In the genomic region with DNA sequence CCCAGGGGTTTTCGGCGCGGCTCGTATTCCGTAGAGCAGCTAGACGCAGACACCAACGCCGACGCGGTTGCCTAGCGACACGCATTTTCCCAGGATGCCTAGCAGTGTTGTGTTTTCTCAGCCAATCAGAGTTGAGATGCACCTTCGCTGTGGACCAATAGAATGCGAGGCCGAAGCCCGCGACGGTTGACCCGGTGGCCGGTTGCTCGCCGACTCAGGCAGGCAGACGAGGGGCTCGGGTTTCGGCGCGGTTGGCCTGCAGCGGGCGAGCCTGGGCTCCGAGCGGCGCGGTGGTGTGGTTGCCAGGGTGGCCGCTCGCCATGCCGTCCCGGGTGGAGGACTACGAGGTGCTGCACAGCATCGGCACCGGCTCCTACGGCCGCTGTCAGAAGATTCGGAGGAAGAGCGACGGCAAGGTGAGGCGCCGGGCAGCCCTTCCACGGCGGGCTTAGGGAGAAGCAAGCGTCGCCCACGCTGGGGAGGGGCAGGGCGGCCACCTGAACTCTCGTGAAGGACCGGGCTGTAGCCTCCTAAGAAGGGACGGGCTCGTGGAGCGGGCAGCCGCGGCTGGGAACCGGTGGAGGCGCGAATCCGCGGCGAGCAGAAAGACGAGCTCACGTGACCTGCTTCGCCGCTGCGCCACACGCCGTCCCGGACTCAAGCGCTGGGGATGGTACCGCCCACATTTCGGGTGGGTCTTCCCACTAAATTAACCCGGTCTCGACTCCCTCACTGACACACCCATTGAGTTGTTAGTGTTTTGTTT, we compare ENCODE assay signal across 8 mouse cellular contexts. TPM values are rescaled to one million over a fixed set of nuclear protein-coding genes. Genes with fewer than 3 reads are reported as not detected.
DNase-seq lines count a peak whose midpoint lies in the region; ATAC-seq and TF ChIP-seq lines count a peak whose summit lies in the region.

Gene Nek2, plus strand, starts transcription at position 119 of the 766 bp plus-strand sequence.

- H3K27me3 ChIP-seq in C2C12 (ENCODE audit: control insufficient read depth, insufficient read depth, insufficient read length) = no peaks in the 10 kb centered on the region
- H3K27me3 ChIP-seq in erythroblast, embryonic 14.5 days (ENCODE audit: control insufficient read depth) = peaks cover 18% of the 10 kb centered on the region
- no peaks in the 10 kb centered on the region for H3K27me3 ChIP-seq in heart, embryonic 12.5 days (replicated peaks)
- H3K27me3 ChIP-seq in kidney, postnatal 0 days (ENCODE audit: insufficient read depth, low read length) = no peaks in the 10 kb centered on the region
- H3K27me3 ChIP-seq in liver, embryonic 11.5 days (replicated peaks; ENCODE audit: control insufficient read depth, insufficient read depth, low read length) = no peaks in the 10 kb centered on the region
- no peaks in the 10 kb centered on the region for H3K27me3 ChIP-seq in stomach, embryonic 14.5 days (ENCODE audit: control insufficient read depth, insufficient read depth, low read length)

- peak within 1 kb of the TSS; percentile 83 for H3K9ac ChIP-seq in heart, embryonic 12.5 days
- H3K9ac ChIP-seq in kidney, postnatal 0 days (ENCODE audit: low read depth, low read length) = peak within 1 kb of the TSS; percentile 74
- H3K9ac ChIP-seq in liver, embryonic 11.5 days (ENCODE audit: low read depth, low read length) = peak within 1 kb of the TSS; percentile 94
- H3K9ac ChIP-seq in stomach, embryonic 14.5 days (replicated peaks; ENCODE audit: low read depth, low read length) = peak within 1 kb of the TSS; percentile 59

- no peaks in the 10 kb centered on the region for H3K9me3 ChIP-seq in erythroblast, embryonic 14.5 days (ENCODE audit: control insufficient read depth, low read length)
- H3K9me3 ChIP-seq in heart, embryonic 12.5 days (replicated peaks) = no peaks in the 10 kb centered on the region
- H3K9me3 ChIP-seq in kidney, postnatal 0 days (replicated peaks; ENCODE audit: low read length) = no peaks in the 10 kb centered on the region
- no peaks in the 10 kb centered on the region for H3K9me3 ChIP-seq in liver, embryonic 11.5 days (ENCODE audit: control insufficient read depth, low read length)
- no peaks in the 10 kb centered on the region for H3K9me3 ChIP-seq in stomach, embryonic 14.5 days (ENCODE audit: control insufficient read depth, low read depth, low read length)

- H3K79me2 ChIP-seq in C2C12 (ENCODE audit: control insufficient read depth, insufficient read depth) = peaks cover 30% of the 10 kb centered on the region

- H3K79me3 ChIP-seq in C2C12 (ENCODE audit: low read depth) = peaks cover 7% of the 10 kb centered on the region

- ATAC-seq in heart, embryonic 12.5 days (ENCODE audit: insufficient number of reproducible peaks, low FRiP score) = peak; percentile 95
- ATAC-seq in kidney, postnatal 0 days (replicated peaks; ENCODE audit: low FRiP score, low read depth) = peak; percentile 92
- ATAC-seq in liver, embryonic 11.5 days (replicated peaks; ENCODE audit: low FRiP score) = peak; percentile 92
- peak; percentile 93 for ATAC-seq in stomach, embryonic 14.5 days (ENCODE audit: insufficient number of reproducible peaks, insufficient read depth, low FRiP score, low read depth)

- peak within 1 kb of the TSS; percentile 94 for H3K4me3 ChIP-seq in C2C12 (ENCODE audit: insufficient read depth, poor library complexity, severe bottlenecking)
- peak within 1 kb of the TSS; percentile 82 for H3K4me3 ChIP-seq in erythroblast, embryonic 14.5 days (replicated peaks)
- peak within 1 kb of the TSS; percentile 86 for H3K4me3 ChIP-seq in heart, embryonic 12.5 days
- H3K4me3 ChIP-seq in kidney, postnatal 0 days (replicated peaks; ENCODE audit: low read depth, low read length) = peak within 1 kb of the TSS; percentile 77
- H3K4me3 ChIP-seq in liver, embryonic 11.5 days (ENCODE audit: low read depth, low read length) = peak within 1 kb of the TSS; percentile 92
- H3K4me3 ChIP-seq in stomach, embryonic 14.5 days (ENCODE audit: low read depth, low read length) = peak within 1 kb of the TSS; percentile 74

- H3K4me2 ChIP-seq in heart, embryonic 12.5 days = peak within 1 kb of the TSS; percentile 87
- H3K4me2 ChIP-seq in kidney, postnatal 0 days (ENCODE audit: low read length) = peak within 1 kb of the TSS; percentile 96
- peak within 1 kb of the TSS; percentile 78 for H3K4me2 ChIP-seq in liver, embryonic 11.5 days
- H3K4me2 ChIP-seq in stomach, embryonic 14.5 days (replicated peaks; ENCODE audit: low read depth, low read length) = peak within 1 kb of the TSS; percentile 58

- peak; percentile 99 for DNase-seq in brain, embryonic 14.5 days (ENCODE audit: low read depth)
- peak; percentile 99 for DNase-seq in kidney, postnatal 0 days (ENCODE audit: low spot score)
- DNase-seq in liver, embryonic 11.5 days (ENCODE audit: low spot score) = peak; percentile 93
- DNase-seq in naive thymus-derived CD4-positive, alpha-beta T cell, adult 2 months (ENCODE audit: low read depth) = peak; percentile 94

- H3K36me3 ChIP-seq in C2C12 (ENCODE audit: control insufficient read depth, insufficient read depth) = peaks cover 41% of the 10 kb centered on the region
- peaks cover 46% of the 10 kb centered on the region for H3K36me3 ChIP-seq in erythroblast, embryonic 14.5 days (ENCODE audit: control insufficient read depth)
- H3K36me3 ChIP-seq in heart, embryonic 12.5 days = peaks cover 38% of the 10 kb centered on the region
- peaks cover 16% of the 10 kb centered on the region; the same call in 1 of the 2 replicates for H3K36me3 ChIP-seq in kidney, postnatal 0 days (ENCODE audit: insufficient read depth, low read length)
- H3K36me3 ChIP-seq in liver, embryonic 11.5 days (ENCODE audit: control insufficient read depth, insufficient read depth, low read length) = peaks cover 8% of the 10 kb centered on the region; the same call in 1 of the 2 replicates
- peaks cover 16% of the 10 kb centered on the region for H3K36me3 ChIP-seq in stomach, embryonic 14.5 days (ENCODE audit: control insufficient read depth, insufficient read depth, low read length)

- no peak for TF ChIP-seq CTCF in C2C12 (IDR thresholded peaks at IDR 0.05; ENCODE audit: control insufficient read depth, insufficient read depth, insufficient read length)
- no peak for TF ChIP-seq CTCF in brain, embryonic 14.5 days (IDR thresholded peaks at IDR 0.05; ENCODE audit: borderline replicate concordance, extremely low read depth, insufficient read depth, insufficient read length)
- no peak for TF ChIP-seq CTCF in kidney, postnatal 0 days (IDR thresholded peaks at IDR 0.05; ENCODE audit: low read depth)

- peak within 1 kb of the TSS; percentile 98 for H3ac ChIP-seq in C2C12 (ENCODE audit: control insufficient read depth, insufficient read length, low read depth)

- peaks cover 23% of the 10 kb centered on the region for H3K4me1 ChIP-seq in erythroblast, embryonic 14.5 days (ENCODE audit: control insufficient read depth)
- H3K4me1 ChIP-seq in heart, embryonic 12.5 days (replicated peaks) = peaks cover 11% of the 10 kb centered on the region
- no peaks in the 10 kb centered on the region for H3K4me1 ChIP-seq in kidney, postnatal 0 days (replicated peaks; ENCODE audit: insufficient read depth, low read length)
- peaks cover 9% of the 10 kb centered on the region; the same call in 1 of the 2 replicates for H3K4me1 ChIP-seq in liver, embryonic 11.5 days (replicated peaks; ENCODE audit: control insufficient read depth, insufficient read depth, low read length)
- peaks cover 5% of the 10 kb centered on the region for H3K4me1 ChIP-seq in stomach, embryonic 14.5 days (ENCODE audit: control insufficient read depth, insufficient read depth, low read length)

- WGBS in heart, embryonic 12.5 days = under 1% methylated on average over 79 of the region's 79 CpGs
- under 1% methylated on average over 76 of the region's 79 CpGs for WGBS in kidney, postnatal 0 days
- WGBS in liver, embryonic 11.5 days = under 1% methylated on average over 79 of the region's 79 CpGs
- WGBS in stomach, embryonic 14.5 days = under 1% methylated on average over 79 of the region's 79 CpGs

- peak; percentile 71; the same call in 1 of the 2 replicates for TF ChIP-seq POLR2A in brain, embryonic 14.5 days (IDR thresholded peaks at IDR 0.05; ENCODE audit: borderline replicate concordance, extremely low read depth, insufficient read depth, insufficient read length, poor library complexity, severe bottlenecking)

- H3K27ac ChIP-seq in heart, embryonic 12.5 days (ENCODE audit: poor library complexity, severe bottlenecking) = peak within 1 kb of the TSS; percentile 74
- H3K27ac ChIP-seq in kidney, postnatal 0 days = peak within 1 kb of the TSS; percentile 81
- H3K27ac ChIP-seq in liver, embryonic 11.5 days (ENCODE audit: low read depth, low read length) = peak within 1 kb of the TSS; percentile 86
- peak within 1 kb of the TSS; percentile 59; the same call in 1 of the 2 replicates for H3K27ac ChIP-seq in stomach, embryonic 14.5 days (ENCODE audit: low read length)

TF ChIP-seq in C2C12, 6 proteins besides CTCF, POLR2A, EP300 and RAD21:
- TF ChIP-seq MYOG (IDR thresholded peaks at IDR 0.05; ENCODE audit: control insufficient read depth, extremely low read depth, insufficient read length) = no peak
- TF ChIP-seq USF1 (IDR thresholded peaks at IDR 0.05; ENCODE audit: low read depth) = peak; percentile 93

RNA-seq across cellular contexts. Expression of gene Nek2, which starts in this region (rescaled TPM):
- 47.6 TPM for polyA plus RNA-seq in C2C12 (2012; fragmentation: generic; extraction: Trizol)
- 6.8 and 8.6 TPM in 2 replicates for polyA plus RNA-seq in brain, embryonic 14.5 days (2012; rRNA removed)
- polyA plus RNA-seq in erythroblast, embryonic 14.5 days (2012) = 0.68 and 0.97 TPM in 2 replicates
- 37.9 and 39.5 TPM in 2 replicates for polyA plus RNA-seq in heart, embryonic 12.5 days (2016; fragmentation: Nextera tagmentation; extraction: Ambion mirVana)
- 21.3 and 24.1 TPM in 2 replicates for polyA plus RNA-seq in kidney, postnatal 0 days (2015; fragmentation: Nextera tagmentation; extraction: Ambion mirVana)
- 54.2 and 60.5 TPM in 2 replicates for polyA plus RNA-seq in liver, embryonic 11.5 days (2014; fragmentation: Nextera tagmentation; extraction: Ambion mirVana)
- polyA plus RNA-seq in stomach, embryonic 14.5 days (2014; fragmentation: Nextera tagmentation; extraction: Ambion mirVana) = 26.7 and 31.0 TPM in 2 replicates

Comparison
In these comparisons a context has a peak if more than half of its experiments do, and no peak if none do; other contexts are left out.
1. Peak in every context shown above with its lines: DNase-seq, ATAC-seq, H3K4me3 ChIP-seq and H3K27ac ChIP-seq.